Mouse (Mus musculus): ENCODE data around the gene Add2. TPM values are rescaled to one million over a fixed set of nuclear protein-coding genes. Genes with fewer than 3 reads are reported as not detected.

The Add2 gene
- polyA plus RNA-seq, 3 experiments from 2014 or later: not detected

DNA sequence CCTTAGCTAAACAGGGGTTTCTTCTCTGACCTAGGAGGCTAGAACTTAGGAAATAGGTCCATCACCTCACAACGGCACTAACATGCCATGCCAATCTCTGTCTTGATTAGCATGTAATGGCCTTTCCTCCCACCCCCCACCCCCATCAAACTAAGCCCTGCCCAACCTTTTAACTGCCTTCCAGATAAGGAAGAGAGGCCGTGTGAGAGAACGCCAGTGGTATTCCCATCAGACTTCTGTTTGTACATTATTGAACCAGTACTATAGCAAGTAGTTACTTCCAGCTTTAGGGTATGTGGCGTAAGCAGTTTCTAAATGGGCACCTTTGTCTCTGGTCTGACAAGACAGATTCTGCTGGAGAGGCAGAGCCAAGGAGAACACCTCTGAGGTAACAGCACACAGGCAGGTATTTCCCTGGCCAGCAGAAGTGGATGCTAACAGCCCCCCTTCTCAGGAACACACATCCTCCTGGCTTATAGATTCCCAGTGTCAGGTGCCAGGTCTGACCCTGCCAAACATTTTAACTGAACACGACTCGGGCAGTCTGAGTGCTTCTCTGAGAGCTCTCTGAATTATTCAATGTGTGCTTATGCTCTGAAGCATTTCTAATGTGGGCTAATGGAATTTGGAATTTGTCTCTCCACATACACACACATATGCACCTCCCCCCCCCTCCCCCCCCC lies 22.2 kb downstream of the Add2 start:
- ATAC-seq: no peak

DNA sequence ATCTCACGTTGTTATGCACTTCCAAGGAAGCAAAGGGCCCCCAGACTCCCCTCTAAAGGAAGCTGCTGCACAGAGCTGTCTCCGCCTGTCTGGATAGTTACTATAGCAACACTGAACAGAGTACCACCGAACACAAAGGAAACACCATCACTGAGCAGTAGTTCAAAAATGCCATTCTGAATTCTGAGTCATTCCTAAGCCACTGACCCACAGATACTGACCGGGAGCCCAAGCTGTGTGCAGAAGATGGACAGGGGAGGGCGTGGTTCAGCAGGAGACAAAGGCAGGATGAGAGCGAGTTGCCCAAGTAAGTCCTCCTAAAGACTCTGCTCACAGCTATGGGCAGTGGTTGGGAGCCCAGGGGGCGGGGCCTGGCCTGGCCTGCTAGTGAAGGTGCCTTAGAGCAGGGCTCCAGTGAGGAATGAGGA lies 23.6 kb downstream of the Add2 start:
- no peak for ATAC-seq

DNA sequence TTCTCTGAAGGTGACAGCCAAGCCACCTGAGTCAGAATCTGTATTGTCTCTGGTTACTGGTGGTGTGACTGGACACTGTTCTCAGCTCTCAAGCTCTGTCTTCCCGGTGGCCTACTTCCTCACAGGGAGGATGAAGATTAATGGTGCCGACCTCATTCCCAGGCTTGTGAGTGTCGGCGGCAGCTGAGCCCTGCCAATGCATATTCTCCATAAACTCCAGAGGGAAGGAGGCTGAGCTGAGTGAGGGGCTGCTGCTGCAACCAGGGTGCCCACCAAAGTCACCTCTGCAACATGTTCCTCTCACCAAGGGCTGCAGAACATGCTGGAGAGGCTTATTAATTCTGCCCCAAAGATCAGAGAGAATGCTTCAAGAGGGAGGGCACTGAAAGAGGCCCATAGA lies 24.1 kb downstream of the Add2 start:
- ATAC-seq: no peak

GRCm38 (mm10) chr6:86053099-86053498 lies 24.6 kb downstream of the Add2 start:
- ATAC-seq: no peak

DNA sequence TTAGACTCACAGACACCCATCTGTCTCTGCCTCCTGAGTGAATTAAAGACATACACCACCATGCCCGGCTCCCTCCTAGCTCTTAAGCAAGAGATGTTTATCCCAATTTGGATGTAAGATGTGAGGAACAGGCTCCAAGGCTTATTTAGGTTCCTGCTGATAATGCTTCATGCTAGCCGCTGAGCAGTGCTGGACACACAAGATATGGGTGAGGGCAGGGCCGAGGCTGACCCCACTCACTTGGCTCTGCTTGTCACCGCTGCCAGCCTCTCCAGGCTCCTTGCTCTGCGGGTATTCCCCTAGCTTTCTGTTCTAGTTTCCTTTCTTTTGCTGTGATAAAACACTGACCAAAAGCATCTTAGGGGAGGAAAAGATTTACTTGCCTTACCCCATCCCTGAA lies 25.1 kb downstream of the Add2 start:
- ATAC-seq: no peak

- ATAC-seq: no peak
These were observed 30.0 kb downstream of the Add2 start for GRCm38 (mm10) chr6:86058475-86058874.

GRCm38 (mm10) chr6:86059151-86059853 lies 30.8 kb downstream of the Add2 start:
- no peak for ATAC-seq

DNA sequence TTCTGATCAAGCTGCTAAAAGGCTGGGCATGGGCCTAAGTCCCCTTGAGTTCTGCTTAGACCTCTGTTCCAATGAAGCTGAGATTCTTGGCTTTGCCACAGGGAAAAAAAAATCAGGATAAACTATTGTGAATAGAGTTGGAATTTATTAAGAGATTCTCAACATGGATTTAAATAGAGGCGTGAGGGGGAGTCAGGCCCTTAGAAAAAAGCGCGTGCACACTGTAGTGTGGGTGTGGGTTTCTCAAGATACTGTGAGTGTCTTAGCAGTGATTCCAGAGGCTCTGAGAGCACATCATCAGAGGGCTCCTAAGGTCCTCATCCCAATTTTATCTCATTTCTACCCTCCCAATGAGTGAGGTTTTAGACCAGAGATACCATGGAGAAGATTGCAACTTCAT lies 31.7 kb downstream of the Add2 start:
- ATAC-seq: no peak

DNA sequence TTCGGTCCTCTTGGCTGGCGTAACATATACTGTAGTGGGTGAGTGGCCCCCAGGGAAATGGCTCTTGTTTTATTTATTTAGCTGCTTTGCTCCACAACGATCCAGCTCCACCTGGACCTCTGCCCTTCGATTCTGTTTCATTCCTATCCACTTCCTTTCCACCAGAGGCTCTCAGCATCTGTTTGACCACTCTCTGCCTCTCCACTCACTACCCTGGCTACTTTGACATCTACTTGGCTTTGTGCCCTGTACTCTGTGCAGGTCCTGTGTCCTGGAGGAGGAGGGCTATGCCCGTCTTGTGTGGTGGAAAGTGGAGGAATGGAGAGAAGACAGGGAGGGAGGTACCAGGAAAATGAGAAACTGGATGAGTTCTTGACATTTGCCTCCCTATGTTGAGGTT lies 33.7 kb downstream of the Add2 start:
- no peak for ATAC-seq

- ATAC-seq: no peak
These were observed 34.2 kb downstream of the Add2 start for GRCm38 (mm10) chr6:86062684-86063083.

DNA sequence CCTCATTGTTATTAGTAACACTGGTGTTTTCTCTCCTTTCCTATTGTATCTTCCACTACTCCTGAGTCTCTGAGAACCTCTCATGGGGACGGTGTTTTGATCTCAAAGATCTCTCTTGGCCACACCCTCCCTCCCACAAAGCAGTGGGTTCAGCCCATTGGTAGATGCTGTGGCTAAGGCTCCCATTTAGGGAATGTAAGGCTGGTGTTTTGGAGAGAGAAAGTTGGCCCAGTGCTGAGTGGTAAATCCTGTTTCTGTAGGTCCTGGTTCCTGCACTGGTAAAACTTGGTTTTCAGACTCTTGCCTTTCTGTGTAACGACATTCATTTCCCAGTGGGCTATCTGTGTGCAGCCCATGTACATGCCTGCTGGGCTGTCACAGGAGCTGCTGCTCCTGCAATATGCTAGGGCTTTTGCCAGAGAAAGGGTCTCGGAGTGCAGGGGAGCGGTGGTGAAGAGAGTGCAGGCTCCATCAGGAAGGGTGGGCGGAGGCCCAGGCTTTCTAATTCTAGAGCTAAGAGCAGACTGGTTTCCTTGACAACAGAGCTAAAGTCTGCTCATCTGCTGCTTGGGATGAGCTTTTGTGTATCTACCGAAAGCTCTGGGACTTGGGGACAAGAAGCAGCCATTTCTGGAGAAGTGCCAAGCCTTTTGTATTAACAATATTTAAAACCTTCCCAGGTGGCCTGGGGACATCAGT lies 36.0 kb downstream of the Add2 start:
- no peak for ATAC-seq

DNA sequence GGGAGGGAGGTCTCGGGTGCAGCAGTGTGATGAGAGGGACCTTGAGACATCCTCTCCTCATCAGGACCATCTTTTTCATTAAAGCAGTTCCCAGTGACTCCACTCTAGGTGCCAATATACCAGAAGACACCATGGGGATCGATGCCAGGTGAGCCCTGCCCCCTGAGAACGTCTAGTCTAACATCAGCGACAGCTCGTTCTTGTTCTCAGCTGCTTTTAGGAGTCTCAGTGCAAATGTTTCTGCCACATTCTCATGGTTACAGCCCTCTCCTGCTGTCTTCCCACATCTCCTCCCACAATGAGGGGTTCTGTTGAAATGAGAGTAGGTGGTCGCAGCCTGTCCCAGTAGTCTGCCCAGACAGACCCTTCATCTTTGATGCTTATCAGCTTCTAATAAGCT lies 38.2 kb downstream of the Add2 start:
- no peak for ATAC-seq

- no peak for ATAC-seq
These were observed 38.7 kb downstream of the Add2 start for GRCm38 (mm10) chr6:86067145-86067544.

DNA sequence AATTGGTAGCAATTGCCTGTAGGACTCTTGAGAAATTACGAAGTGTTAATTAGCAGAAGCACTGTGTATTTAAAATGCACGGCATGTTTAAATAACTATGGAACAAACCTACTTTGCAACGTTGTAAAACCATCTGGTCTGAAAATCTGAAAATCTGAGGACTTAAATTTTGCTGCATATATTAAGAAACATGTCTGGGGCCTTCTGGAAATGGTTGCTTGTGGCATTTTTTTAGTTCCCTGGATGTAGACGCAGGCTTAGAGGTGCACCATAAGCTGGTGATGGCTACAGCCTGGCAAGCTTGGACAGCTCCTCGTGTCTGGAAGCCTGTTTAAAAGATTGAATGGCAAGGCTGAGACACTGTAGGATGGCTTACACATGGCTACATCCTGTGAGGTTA lies 40.5 kb downstream of the Add2 start:
- ATAC-seq: no peak

DNA sequence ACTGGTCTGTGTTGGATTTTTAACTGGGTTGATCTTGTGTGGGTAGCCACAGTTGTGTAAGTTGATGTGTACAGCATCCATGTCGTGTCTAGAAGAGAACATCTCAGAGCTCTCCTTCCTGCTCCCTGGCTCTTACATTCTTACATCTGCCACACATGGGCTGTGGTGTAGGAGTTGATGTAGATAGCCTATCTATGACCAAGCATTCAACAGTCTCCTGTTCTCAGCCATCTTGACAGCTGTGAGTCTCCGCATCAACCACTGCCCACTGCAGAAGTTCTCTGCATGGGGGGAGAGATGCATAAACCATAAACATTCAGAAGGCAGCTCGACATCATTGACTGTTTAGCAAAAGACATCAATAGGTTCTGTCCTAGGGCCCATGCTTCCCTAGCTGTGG lies 41.4 kb downstream of the Add2 start:
- ATAC-seq: no peak

GRCm38 (mm10) chr6:86070277-86070676 lies 41.8 kb downstream of the Add2 start:
- no peak for ATAC-seq

- ATAC-seq: no peak
These were observed 45.4 kb downstream of the Add2 start for GRCm38 (mm10) chr6:86073882-86074281.

GRCm38 (mm10) chr6:86074538-86075204 lies 46.2 kb downstream of the Add2 start:
- no peak for ATAC-seq

DNA sequence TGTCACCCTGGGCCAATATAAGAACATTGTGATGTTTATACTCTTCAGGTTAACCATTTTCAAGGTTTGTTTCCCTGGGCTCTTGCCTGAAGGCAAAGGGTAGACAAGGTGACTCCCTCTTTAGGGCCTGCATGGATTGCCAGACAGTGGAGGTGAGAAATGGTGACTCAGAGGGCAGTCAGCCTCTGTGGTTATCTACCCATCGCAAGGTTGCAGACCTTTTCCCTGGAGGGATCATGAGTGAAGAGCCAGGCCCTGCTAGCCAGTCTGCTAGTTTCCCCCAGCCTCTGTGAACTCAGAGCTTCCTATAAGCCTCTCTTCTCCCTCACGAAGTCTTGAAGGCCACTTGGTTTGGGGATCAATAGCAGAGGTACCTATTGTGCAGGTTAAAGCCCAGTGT lies 48.0 kb downstream of the Add2 start:
- no peak for ATAC-seq

DNA sequence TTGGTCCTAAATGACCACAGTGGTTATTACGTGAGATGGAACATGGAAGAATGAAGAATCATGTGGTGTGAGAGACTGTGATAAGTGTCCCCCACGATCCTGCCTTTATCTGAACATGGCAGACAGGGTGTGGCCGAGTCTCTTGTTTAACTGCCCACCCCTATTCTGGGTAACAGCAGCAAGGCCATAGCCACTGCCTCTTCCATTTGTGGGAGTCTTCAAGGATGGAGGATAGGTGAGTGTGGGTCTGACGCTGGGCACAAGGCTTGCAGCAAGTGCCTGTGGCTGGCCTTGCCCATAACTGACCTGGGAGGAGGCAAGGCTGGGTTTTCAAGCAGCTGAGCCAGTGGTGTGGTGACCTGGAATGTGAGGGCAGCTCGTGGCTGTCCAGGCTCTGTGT lies 49.4 kb downstream of the Add2 start:
- ATAC-seq: no peak

- ATAC-seq: no peak
These were observed 50.0 kb downstream of the Add2 start for GRCm38 (mm10) chr6:86078361-86079010.

DNA sequence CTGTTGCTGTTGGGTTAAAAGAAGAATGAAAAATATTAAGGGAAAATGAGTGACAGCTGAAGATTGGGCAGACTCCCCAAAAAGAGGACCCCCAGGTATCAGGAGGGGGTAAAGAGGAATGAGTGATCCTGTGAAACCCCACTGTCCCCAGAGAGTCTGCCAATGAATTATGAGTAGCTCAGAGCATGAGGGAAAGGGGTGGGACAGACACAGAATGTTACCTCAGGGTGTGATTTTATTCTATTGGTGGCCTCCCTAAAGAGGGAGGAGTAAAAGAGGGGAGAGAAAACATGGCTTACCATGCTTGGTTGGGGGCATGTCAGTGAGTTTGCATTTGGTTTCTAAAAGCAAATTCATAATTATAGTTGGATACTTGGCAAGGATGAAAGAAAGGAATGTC lies 50.8 kb downstream of the Add2 start:
- no peak for ATAC-seq

- no peak for ATAC-seq
These were observed 57.0 kb downstream of the Add2 start for GRCm38 (mm10) chr6:86085518-86085917.

All from inflammation-experienced regulatory T-cells, adult 6 months (primary cell).